Mouse (Mus musculus) CD4-positive naive resting alpha-beta T cell, adult 57 days (primary cell): ENCODE results near the gene Spry2. TPM values are rescaled to one million over a fixed set of nuclear protein-coding genes. Genes with fewer than 3 reads are reported as not detected.

Experiments
- total RNA-seq: library from RNA; stranded (reverse); gene quantifications from one replicate; pipeline ENCODE4 v1.2.4, GENCODE M21; 2023

The Spry2 gene
- 10.3 TPM for total RNA-seq

GRCm38 (mm10) chr14:105896791-105897568 is at the start of gene Spry2:
Spry2 (minus strand) TSS chr14:105896819.

Other genes with a start within 250 kb of the Spry2 start
- gene Trim52, start 209.4 kb upstream of the Spry2 start, total RNA-seq, result not detected